Mouse (Mus musculus): ENCODE results near the gene Phyh. TPM values are rescaled to one million over a fixed set of nuclear protein-coding genes. Genes with fewer than 3 reads are reported as not detected.

The Phyh gene
- total RNA-seq, 2 experiments from 2014 or later: 41.9 to 87.4 TPM

Other genes starting within 250 kb of the Phyh start
- gene Bend7, start 201.2 kb upstream of the Phyh start, total RNA-seq (2015): 0.59 and 0.64 TPM in 2 replicates
- 0.10 TPM in 1 of 2 replicates, not detected in the other for gene Bend7, start 201.2 kb upstream of the Phyh start, total RNA-seq (2017)
- 29.3 and 32.5 TPM in 2 replicates for gene Sephs1, start 37.5 kb upstream of the Phyh start, total RNA-seq (2015)
- gene Sephs1, start 37.5 kb upstream of the Phyh start, total RNA-seq (2017): 30.2 and 42.7 TPM in 2 replicates
- gene Ucma, start 57.1 kb downstream of the Phyh start, total RNA-seq (2015): not detected in 2 replicates
- not detected in 2 replicates for gene Ucma, start 57.1 kb downstream of the Phyh start, total RNA-seq (2017)
- 66.4 and 68.7 TPM in 2 replicates for gene Mcm10, start 93.8 kb downstream of the Phyh start, total RNA-seq (2015)
- 75.6 and 83.8 TPM in 2 replicates for gene Mcm10, start 93.8 kb downstream of the Phyh start, total RNA-seq (2017)
- 6.6 and 10.1 TPM in 2 replicates for gene Optn, start 145.0 kb downstream of the Phyh start, total RNA-seq (2015)
- gene Optn, start 145.0 kb downstream of the Phyh start, total RNA-seq (2017): 19.8 and 30.8 TPM in 2 replicates
- not detected in 2 replicates for gene Ccdc3, start 218.8 kb downstream of the Phyh start, total RNA-seq (2015)
- not detected in 2 replicates for gene Ccdc3, start 218.8 kb downstream of the Phyh start, total RNA-seq (2017)